Mouse (Mus musculus) adrenal gland, adult (tissue): Measurements from ENCODE around the gene Evi2b.

Experiments
- DNase-seq, 2 experiments: peaks; one replicate each; pipeline ENCODE4 v3.0.0; 2022 to 2023; ENCODE audit warnings: low spot score in 1 of 2; ENCODE audit not compliant: inconsistent age in 2 of 2

The Evi2b gene

DNA sequence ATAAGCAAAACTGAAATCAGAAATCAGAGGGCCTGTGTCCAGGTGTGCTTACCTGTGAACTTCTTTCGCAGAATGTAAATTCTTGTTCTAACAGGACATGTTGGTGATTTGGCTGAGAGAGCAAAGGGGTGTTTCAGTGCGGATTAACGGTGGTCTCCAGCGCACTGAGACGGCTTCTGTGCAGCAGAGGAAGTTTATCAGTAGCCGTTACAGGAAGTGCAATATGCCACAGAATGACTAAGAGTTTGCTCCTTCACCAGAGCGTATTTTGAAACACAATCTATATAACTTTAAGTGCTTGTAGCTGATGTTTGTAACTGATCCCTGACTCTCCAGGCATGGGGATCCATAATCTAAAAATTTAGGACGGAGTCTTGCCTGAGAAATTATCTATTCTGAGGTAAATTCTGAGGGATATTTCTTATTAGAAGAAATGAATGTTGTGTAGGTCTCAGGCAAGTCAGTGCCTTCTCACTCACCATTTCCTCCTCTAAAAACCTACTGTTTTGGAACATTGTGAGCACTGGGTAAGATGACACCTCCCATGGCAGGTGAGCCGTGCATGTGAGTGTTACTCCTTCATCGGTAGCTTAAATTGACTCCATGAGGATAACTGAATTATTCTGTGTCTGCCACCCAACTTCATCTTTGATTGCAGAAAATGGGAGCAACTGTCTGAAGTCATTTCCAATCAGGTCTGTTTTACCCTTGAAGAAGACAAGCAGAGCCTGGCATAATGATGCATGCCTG is at the start of gene Evi2b:
Gene Evi2b, minus strand, starts transcription at position 203 of the 750 bp plus-strand sequence.
- DNase-seq = no peak

DNA sequence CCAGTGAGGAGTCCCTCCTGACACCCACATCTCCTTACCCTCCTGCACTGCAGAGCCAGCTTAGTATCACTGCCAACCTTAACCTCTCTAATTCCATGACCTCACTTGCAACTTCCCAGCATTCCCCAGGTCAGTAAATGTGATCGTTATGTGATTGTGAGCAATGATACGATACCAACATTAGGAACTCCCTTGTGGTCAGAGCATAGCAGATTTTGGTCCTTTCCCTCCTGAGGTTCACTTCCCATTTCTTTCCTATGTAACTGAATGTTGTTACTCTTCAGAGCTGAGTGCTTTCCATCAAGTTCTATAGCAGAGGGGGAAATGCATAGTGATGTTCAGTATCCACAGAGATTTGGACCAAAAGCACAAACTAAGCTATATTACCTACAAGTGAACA is 46.8 kb upstream of the Evi2b start:
- no peak for DNase-seq

DNA sequence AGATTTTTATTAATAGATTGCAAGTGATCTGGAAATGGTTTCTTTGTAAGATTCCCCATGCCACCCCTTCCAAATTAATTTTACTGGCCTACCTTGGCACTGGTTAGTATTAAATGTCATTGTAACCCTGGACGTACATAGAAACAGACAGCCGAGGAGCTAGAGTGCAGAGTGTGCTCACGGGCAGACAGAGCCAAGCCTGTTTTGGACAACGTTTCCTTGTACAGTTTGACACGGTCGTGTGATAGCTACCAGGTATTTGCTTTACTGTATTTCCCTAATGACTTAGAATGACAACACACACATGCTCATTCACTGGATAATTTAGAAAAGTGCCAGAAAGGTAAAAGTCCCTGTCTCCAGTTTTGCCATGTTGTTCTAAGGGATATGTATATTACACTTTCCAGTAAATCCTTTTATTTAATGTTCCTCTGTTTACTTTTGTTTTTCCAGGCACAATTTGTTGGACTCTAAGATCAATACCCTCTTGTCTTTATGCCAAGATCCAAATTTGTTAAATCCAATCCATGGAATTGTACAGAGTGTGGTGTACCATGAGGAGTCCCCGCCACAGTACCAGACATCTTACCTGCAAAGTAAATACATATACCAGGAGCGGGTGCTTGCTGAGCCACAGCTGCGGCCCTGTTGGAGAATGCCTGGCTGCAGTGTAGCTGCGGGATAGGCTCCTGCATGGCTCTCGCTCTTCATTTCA is 44.8 kb upstream of the Evi2b start:
- DNase-seq = no peak

DNA sequence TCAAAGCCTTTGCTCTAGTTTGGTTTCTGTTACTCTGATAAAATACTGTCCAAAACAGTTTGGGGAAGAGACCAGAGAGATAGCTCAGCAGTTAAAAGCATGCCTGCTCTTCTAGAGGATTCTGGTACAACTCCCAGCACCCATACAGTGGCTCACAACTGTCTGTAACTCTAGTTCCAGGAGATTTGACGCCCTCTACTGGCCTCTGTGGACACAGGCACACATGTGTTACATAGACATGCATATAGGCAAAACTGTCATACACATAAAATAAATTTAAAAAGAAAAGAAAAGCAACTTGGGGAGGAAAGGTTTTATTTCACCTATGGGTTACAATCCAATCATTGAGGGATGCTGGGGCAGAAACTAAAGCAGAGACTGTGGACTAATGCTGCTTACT is 43.4 kb upstream of the Evi2b start:
- no peak for DNase-seq

DNA sequence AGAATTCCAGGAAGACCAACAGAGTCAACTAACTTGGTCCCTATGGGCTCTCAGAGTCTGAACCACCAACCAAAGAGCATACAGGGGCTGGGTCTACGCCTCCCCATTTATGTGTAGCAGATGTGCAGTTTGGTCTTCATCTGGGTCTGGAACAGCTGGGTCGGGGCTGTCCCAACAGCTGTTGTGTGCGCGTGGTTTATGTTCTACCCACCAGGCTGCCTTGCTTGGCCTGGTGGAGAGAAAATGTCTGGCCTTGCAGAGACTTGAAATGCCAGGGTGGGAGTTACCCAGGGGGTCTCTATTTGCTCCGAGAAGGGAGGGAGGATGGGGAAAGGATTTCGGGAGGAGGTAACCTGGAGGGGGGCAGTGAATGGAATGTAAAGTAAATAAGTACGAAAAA is 39.9 kb upstream of the Evi2b start:
- DNase-seq = no peak

DNA sequence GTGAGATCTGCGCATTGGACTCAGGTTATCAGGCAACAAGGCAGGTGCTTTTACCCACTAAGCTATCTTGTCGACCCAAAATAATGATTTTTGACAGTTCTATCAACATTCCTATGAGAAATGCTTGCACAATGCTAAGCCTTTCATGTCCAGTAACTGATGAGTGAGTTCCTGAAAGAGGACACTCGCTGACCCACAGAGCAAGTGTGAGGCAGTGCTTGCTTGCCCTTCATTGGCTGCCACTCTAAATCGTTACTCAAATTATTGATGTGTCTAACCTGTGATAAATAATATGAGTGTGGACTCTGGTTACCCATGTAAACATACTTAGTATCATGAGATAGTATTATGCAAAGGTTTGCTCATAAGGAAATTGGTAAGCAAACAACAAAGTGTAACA is 37.0 kb upstream of the Evi2b start:
- no peak for DNase-seq

DNA sequence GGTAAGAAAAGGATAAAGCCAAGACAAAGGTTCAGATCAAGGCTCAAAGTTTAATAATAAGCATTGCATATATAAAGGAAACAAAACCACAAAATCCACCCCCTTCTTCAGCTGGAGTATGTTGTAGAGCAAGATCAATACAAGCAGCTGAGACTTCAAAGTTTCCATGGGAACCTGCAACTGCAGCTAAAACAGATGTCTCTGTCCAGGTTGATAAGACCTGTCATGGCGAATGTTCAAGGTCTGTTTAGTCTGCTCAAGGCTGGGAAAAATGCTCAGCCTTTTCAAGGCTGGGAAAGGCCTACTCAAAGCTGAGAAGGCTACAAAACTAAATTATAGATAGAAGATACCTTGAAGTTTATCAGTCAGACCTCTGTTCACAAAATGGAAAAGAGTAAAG is 29.1 kb upstream of the Evi2b start:
- peak; percentile 13 to 63 for DNase-seq

DNA sequence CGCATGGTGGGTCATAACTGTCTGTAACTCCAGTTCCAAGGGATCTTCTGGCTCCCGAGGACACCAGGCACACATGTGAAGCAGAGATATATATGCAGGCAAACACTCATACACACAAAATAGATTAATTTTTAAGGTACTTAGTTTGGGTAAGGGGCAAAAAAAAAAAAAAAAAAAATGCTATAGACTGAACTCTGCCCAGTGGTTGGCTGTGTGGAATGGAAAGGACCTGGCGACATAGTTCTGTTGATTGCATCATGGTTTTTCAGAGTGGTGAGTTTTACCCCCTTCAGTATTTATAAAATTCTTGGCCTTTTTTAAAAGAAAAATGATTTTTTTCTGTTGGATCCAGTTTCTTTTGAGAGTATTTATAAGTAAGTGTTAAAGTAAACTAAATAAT is 12.7 kb upstream of the Evi2b start:
- no peak for DNase-seq

DNA sequence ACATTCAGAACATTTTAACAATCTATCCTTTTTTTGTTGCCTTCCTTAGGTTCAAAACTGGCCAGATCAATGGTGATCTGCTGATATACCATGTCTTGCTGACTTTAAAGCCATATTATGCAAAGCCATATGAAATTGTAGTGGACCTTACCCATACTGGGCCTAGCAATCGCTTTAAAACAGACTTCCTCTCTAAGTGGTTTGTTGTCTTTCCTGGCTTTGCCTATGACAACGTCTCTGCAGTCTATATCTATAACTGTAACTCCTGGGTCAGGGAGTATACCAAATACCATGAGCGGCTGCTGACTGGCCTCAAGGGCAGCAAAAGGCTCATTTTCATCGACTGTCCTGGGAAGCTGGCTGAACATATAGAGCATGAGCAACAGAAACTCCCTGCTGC is 12.0 kb upstream of the Evi2b start:
- DNase-seq = no peak

DNA sequence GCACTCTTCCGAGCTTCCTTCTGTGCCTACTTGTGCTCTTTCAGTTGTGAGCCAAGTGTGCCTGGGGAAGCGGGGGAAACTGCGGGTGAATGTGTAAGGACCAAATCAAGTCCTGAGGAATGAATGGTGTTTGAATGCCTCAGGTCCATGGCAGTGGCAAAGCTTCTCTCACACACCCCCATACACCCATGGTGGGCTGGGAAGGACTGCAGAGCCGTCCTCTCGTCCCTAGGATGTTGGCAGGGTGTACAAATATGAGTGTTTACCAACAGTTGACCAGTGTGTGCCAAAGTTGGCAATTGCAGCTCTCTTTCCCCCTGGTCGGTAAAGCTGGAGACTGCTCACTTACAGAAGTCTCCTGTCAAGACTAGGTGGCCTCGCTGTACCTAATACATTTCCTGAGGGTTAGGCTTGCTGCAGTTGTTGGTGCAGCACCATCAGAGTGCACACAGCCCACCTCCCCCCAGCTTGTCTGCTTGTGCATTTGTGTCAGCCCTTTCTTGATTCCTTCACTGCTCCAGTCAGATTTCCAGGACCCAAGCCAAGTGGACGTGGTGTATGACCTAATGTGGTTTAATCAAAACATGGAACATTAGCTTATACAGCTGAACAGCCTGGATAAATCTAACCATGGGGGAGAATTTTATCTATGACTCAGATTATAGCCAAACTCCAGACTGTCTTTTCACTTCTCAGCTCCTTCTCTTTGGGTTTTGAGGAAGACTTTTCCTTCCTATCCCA is 10.6 kb upstream of the Evi2b start:
- DNase-seq = peak; percentile 36 to 55

DNA sequence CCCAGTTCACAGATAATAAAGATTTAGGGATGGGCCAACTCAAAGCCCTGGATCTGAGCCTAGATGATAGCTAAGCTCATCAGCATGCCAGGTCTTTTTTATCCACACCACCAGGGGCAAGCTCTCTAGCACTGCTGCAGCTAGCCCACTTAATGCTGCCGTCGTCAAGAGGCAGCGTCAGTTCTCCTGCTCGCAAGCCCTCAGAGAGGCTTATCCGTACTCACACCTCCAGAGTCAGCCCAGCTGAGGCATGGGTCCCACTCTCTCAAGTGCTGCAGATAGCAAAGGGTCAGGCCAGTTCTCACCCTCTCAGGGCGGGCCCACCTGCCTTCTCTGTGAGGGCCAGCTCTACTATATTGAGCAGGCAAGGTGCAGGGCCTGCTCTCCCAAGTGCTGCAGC is 9.7 kb upstream of the Evi2b start:
- DNase-seq = no peak

DNA sequence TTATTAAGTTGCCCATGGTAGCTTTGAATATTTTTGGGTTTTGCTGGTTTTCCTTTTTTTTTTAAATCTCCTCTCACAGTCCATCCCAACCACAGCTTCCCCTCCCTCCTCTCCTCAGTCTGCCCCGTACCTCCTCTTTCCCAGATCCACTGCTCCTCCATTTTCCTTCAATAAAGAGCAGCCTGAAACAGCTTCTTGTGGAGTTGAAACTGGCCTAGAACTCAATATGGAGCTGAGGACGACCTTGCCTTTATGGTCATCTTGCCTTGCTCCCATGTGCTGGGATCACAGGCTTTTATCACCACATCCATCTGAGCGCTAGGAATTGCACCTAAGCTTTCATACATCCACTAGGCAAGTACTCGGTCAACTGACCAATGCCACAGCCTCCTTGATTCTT is 7.9 kb upstream of the Evi2b start:
- DNase-seq = no peak

DNA sequence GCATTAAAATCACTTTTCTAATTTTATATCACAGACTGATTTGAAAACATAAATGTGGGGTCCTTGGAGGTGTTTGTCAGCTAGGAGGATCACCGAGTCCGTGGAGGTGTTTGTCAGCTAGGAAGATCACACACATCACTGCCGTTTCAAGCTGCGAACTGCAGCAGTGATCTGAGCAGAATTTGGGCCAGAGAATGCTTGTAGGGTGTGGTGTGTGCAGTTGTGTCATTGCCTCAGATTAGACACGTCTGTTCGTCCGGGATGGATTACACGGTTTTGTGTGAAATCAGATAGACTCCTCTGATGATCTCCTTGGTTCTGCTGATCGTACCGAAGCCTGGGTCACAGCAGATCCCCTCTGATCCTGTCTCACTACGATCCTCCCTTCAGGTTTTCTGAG is 7.2 kb upstream of the Evi2b start:
- DNase-seq = no peak

DNA sequence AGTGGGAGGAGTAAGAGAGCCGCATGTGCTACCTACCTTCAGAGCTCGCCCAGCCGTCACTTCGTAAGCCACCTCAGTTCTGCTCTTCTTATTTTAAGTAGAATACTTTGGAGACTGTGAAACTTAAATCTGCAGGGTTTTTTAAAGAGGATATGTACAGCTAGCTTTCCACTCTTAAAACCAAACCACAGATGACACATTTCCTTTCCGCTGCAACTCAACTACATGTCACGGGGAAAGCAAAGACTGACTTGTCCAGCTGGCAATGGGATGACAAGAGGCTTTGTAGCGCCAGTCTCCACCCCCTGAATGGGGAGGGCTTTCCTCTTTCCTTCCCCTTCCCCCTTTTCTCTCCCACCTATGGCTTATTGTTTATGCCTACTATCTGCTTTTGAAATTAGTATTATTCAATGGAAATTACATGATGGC is 6.8 kb upstream of the Evi2b start, which contains the start of the genes Evi2 and Evi2a:
Gene Evi2, minus strand, starts transcription at position 257 of the 429 bp plus-strand sequence.
Gene Evi2a, minus strand, starts transcription at position 277 of the 429 bp plus-strand sequence.
- peak in 1 of 2 experiments; percentile 39 for DNase-seq

DNA sequence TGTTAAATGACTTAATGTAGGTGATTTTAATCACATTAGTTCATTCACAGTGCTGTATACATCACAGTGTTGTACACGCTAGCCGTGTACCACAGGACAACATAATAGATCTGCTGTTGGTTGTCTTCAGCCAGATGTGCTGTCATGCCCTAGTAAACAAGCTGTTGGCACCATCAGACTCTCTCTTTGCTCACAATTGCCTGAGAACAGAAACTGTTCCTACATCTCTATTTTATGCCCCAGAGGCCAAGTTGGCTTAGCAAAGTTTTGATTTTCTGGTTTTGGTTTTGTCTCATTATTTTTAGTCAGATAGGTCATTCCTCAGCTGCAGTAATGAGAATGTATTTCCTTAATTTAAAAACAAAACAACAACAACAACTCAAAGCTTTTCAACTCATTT is 6.2 kb upstream of the Evi2b start:
- DNase-seq = no peak

DNA sequence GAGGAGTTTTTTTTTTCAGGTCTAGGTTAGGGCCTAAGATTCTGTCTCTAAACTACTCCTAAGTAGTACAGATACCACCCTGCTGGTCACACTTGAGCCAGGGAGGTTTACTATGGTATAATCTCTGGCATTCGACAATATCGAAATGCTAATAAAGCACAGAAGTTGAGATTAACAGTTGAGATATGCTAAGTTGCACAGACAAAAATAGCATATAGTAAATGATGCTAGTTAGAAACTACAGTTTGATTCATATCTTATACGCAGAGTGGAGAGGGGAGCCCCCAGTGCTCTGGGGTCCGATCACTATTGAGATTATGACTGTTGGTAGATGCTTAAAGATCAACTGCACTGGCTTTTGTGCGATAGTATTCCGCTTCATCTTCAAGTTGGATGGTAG is 5.7 kb upstream of the Evi2b start:
- DNase-seq = no peak

DNA sequence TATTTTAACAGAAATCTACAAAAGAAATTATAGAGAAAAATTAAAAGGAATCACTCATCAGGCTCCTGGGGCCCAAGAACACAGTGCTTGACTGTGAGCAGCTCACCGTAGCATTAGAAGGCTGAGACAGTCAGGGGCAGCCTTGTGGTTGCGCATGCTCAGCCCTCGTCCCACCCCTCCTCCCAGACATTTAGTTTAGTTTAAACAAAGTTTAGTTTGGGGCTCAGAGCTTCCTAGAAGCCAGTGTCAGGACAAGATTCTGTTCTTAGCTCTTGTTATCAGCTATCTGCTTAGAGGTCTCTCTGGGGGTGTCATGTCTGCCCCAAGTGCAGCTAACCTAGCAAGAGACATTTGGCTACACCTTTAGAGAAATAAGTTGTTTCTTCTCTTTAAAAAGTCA is 5.0 kb upstream of the Evi2b start:
- DNase-seq = no peak

DNA sequence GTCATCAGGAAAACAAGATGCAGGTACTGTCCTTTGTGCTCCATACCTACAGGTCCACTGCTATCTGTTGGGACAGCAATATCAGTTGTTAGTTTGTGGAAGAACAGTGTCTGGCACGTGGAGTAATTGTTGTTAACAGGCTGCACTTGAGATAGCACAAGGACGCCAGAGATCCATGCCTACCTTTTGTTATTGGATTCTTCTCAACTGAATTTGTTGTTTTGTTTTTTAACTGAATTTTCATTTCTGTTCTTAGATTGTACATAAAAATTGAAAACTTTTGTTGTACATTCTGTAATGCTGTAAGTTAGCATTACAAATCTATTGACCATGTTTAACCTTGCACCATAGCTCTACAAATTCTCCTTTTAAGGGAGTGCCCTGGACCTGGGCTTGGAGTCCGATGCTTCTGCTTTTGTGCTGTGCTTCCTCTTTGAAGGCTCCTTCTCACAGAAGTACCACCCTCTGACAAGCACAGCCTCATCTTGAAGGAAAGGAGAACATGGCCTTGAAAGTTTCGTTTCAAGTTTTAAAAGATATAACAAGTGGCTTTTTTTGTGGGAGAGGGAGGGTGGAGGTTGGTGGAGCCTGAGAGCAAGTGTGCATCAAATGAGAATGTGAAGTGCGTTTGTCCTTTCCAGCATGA is 4.3 kb upstream of the Evi2b start:
- peak in 1 of 2 experiments; percentile 39 for DNase-seq

DNA sequence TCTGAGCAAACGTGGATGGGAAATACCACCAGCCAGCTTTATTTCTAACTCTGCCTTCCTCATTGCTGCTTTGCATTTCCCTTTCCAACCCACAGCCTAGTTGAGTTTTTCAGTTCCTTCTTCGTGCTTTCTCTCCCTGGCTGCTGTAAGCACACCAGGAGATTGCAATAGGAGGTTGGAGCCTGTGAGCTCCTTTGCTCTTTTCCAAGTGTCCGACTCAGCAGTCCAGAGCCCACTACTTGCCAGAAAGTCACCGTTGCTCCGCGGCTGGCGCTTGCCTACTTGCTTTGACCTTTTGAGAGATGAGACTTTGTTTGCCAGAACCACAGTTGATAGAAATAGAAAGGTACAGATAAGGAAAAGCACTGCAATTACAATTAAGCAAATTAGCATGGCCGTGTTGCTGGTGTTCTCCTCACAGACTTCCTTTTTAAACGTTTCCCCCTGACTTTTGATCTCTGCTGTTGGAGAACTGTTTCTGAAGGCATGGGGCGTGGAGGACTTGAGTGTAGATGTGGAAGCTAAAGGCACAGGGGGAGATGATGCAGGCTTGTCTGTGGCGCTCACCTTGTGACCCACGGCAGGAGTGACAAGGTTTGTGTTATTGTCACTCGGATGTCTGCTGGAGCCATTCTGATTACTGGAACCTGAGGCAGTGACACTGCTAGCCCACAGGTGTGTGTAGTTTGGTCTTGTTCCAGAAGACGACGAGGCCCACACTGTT is 3.6 kb upstream of the Evi2b start:
- peak; percentile 31 to 70 for DNase-seq

DNA sequence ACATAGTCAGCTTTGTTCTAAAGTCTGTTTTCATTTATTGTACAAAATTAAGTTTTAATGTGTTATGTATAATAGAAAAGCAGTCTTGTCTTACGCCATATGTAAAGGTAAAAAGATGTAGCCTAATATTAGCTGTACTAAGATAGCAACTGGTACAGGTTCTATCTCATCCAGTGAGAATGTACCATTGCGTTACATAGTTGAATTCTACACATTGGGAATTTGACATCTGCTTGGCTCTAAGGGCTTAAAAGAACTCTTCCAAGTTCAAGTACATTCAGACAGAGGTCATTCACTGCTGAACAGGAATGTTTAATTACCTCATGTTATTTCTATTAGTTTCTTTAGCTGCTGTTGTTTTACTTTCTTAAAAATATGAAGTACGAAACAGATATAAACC is 3.0 kb upstream of the Evi2b start:
- DNase-seq = no peak

DNA sequence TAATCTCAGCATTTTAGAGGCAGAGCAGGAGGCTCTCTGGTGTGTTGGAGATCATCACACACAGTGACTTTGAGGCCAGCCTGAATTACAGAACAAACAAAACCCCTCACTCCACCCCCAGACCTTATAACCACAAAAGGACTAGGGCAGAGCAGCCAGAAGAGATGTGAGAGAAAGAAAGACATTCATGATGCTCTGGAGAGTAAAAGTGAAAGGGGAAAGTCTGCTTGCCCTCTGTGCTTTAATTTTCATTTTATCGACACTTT is 681 bp upstream of the Evi2b start:
- no peak for DNase-seq
